Mouse (Mus musculus): ENCODE results near the gene Nsun3. TPM values are rescaled to one million over a fixed set of nuclear protein-coding genes. Genes with fewer than 3 reads are reported as not detected.
A peak's percentile ranks its signal among the peaks of the same experiment; 100 is the strongest.

Gene Nsun3
- 10 to 100 TPM in 3 of 4 experiments, 1 to 10 TPM in 1; 9.6 to 13.7 (median 12.3) TPM for total RNA-seq (2022)

- DNase-seq (ENCODE audit: low spot score in 2 of 2): peak; percentile 74 to 96
Measured at GRCm38 (mm10) chr16:62786621-62787331, at the start of gene Nsun3. Gene Nsun3 (minus strand): TSS chr16:62786818.

GRCm38 (mm10) chr16:62834016-62834735 is 47.6 kb upstream of the Nsun3 start:
- DNase-seq (ENCODE audit: low spot score in 2 of 2): no peak

GRCm38 (mm10) chr16:62832481-62832880 is 45.9 kb upstream of the Nsun3 start:
- DNase-seq (ENCODE audit: low spot score in 2 of 2): no peak

GRCm38 (mm10) chr16:62832027-62832426 is 45.4 kb upstream of the Nsun3 start:
- no peak for DNase-seq (ENCODE audit: low spot score in 2 of 2)

- DNase-seq (ENCODE audit: low spot score in 2 of 2): no peak
Measured at GRCm38 (mm10) chr16:62826156-62827001, 39.8 kb upstream of the Nsun3 start.

GRCm38 (mm10) chr16:62822472-62822871 is 35.9 kb upstream of the Nsun3 start:
- DNase-seq (ENCODE audit: low spot score in 2 of 2): no peak

- DNase-seq (ENCODE audit: low spot score in 2 of 2): no peak
Measured at GRCm38 (mm10) chr16:62814491-62814890, 27.9 kb upstream of the Nsun3 start, which contains the start of gene Stx19. Gene Stx19 (plus strand): TSS chr16:62814676.

GRCm38 (mm10) chr16:62813790-62814189 is 27.2 kb upstream of the Nsun3 start:
- no peak for DNase-seq (ENCODE audit: low spot score in 2 of 2)

GRCm38 (mm10) chr16:62810855-62811254 is 24.2 kb upstream of the Nsun3 start:
- DNase-seq (ENCODE audit: low spot score in 2 of 2): no peak

- no peak for DNase-seq (ENCODE audit: low spot score in 2 of 2)
Measured at GRCm38 (mm10) chr16:62807249-62807979, 20.8 kb upstream of the Nsun3 start.

- no peak for DNase-seq (ENCODE audit: low spot score in 2 of 2)
Measured at GRCm38 (mm10) chr16:62804621-62805020, 18.0 kb upstream of the Nsun3 start.

- DNase-seq (ENCODE audit: low spot score in 2 of 2): no peak
Measured at GRCm38 (mm10) chr16:62799839-62800238, 13.2 kb upstream of the Nsun3 start.

GRCm38 (mm10) chr16:62799426-62799825 is 12.8 kb upstream of the Nsun3 start:
- DNase-seq (ENCODE audit: low spot score in 2 of 2): no peak

- no peak for DNase-seq (ENCODE audit: low spot score in 2 of 2)
Measured at GRCm38 (mm10) chr16:62798808-62799207, 12.2 kb upstream of the Nsun3 start.

GRCm38 (mm10) chr16:62796608-62797007 is 10.0 kb upstream of the Nsun3 start:
- no peak for DNase-seq (ENCODE audit: low spot score in 2 of 2)

GRCm38 (mm10) chr16:62782229-62782628 is 4.4 kb downstream of the Nsun3 start:
- DNase-seq (ENCODE audit: low spot score in 2 of 2): no peak

GRCm38 (mm10) chr16:62778282-62778681 is 8.3 kb downstream of the Nsun3 start:
- no peak for DNase-seq (ENCODE audit: low spot score in 2 of 2)

- DNase-seq (ENCODE audit: low spot score in 2 of 2): peak in 1 of 2 experiments; percentile 18
Measured at GRCm38 (mm10) chr16:62776034-62776433, 10.6 kb downstream of the Nsun3 start.

- no peak for DNase-seq (ENCODE audit: low spot score in 2 of 2)
Measured at GRCm38 (mm10) chr16:62773462-62773861, 13.2 kb downstream of the Nsun3 start.

GRCm38 (mm10) chr16:62758340-62758739 is 28.3 kb downstream of the Nsun3 start:
- DNase-seq (ENCODE audit: low spot score in 2 of 2): no peak

GRCm38 (mm10) chr16:62755307-62755706 is 31.3 kb downstream of the Nsun3 start:
- no peak for DNase-seq (ENCODE audit: low spot score in 2 of 2)
